ENCODE assay signal across 22 mouse cellular contexts in genomic region chr12:79961076-79961475, GRCm38 (mm10).
DNase-seq lines count a peak whose midpoint lies in the region; ATAC-seq and TF ChIP-seq lines count a peak whose summit lies in the region.
"Had no signal": no experiment of that assay in that cellular context is flagged by ENCODE, and none has a peak within 500 bp of the region (broad histone marks: within the 10 kb centered on the region; RNA-seq: fewer than 3 reads in every experiment).

No protein-coding gene starts in this region.

- no peak overlapping the region for H3K27ac ChIP-seq in forebrain, embryonic 11.5 days (ENCODE audit: low read depth, low read length)
- H3K27ac ChIP-seq in forebrain, postnatal 0 days (ENCODE audit: low read depth, low read length): no peak overlapping the region
- H3K27ac ChIP-seq: embryonic facial prominence, embryonic 15.5 days; forebrain, embryonic 12.5 days; heart, adult 2 months; hindbrain, embryonic 15.5 days had no signal

- 96% methylated on average over 6 of the region's 6 CpGs for WGBS in forebrain, embryonic 11.5 days
- WGBS in forebrain, postnatal 0 days: 85% methylated on average over 6 of the region's 6 CpGs

- intact Hi-C loops in heart, postnatal 25 days (cut with DNase I): no loop called here

- TF ChIP-seq CTCF in forebrain, postnatal 0 days (IDR thresholded peaks at IDR 0.05; ENCODE audit: low read depth): no peak

- no peaks in the 10 kb centered on the region for H3K27me3 ChIP-seq in forebrain, embryonic 11.5 days (ENCODE audit: control insufficient read depth, insufficient read depth, low read length)
- H3K27me3 ChIP-seq in forebrain, postnatal 0 days (ENCODE audit: insufficient read depth, low read length): no peaks in the 10 kb centered on the region
- H3K27me3 ChIP-seq: embryonic facial prominence, embryonic 15.5 days; forebrain, embryonic 12.5 days; heart, embryonic 12.5 days; hindbrain, embryonic 15.5 days; Patski had no signal

- no peak for ATAC-seq in forebrain, embryonic 11.5 days (replicated peaks; ENCODE audit: low FRiP score)
- no peak for ATAC-seq in forebrain, postnatal 0 days
- ATAC-seq: activated CD4-positive, CD25-positive, alpha-beta regulatory T cell, adult 4 months; intestine, embryonic 16.5 days; Patski had no signal

- no peaks in the 10 kb centered on the region for H3K36me3 ChIP-seq in forebrain, embryonic 11.5 days (ENCODE audit: control insufficient read depth, insufficient read depth, low read length)
- no peaks in the 10 kb centered on the region for H3K36me3 ChIP-seq in forebrain, postnatal 0 days (ENCODE audit: insufficient read depth)
- H3K36me3 ChIP-seq: embryonic facial prominence, embryonic 15.5 days; forebrain, embryonic 12.5 days; heart, embryonic 12.5 days; hindbrain, embryonic 10.5 days; hindbrain, embryonic 15.5 days had no signal

- DNase-seq in forebrain, embryonic 11.5 days (ENCODE audit: low spot score): peak; percentile 17
- no peak for DNase-seq in forebrain, postnatal 0 days
- peak; percentile 3 for DNase-seq in heart, postnatal 4 days
- DNase-seq in heart, postnatal 25 days (ENCODE audit: low spot score): no peak
- peak; percentile 54 for DNase-seq in brain, adult 2 months (ENCODE audit: low read depth, low spot score)
- DNase-seq in layer of hippocampus, postnatal 25 days (ENCODE audit: extremely low spot score in 1 of 2, low spot score in 1 of 2): no peak
- DNase-seq in embryo, embryonic 11 days: no peak
- DNase-seq: adrenal gland, postnatal 14 days; cerebellum, adult 18-20 months; cerebellum, adult 9-11 months; cerebellum, postnatal 36 days; gastrocnemius, postnatal 10 days had no signal

- H3K4me2 ChIP-seq in forebrain, embryonic 11.5 days (ENCODE audit: low read depth, low read length, severe bottlenecking): no peak overlapping the region
- no peak overlapping the region for H3K4me2 ChIP-seq in forebrain, postnatal 0 days (ENCODE audit: low read depth)
- H3K4me2 ChIP-seq: embryonic facial prominence, embryonic 15.5 days; forebrain, embryonic 12.5 days; heart, embryonic 12.5 days; hindbrain, embryonic 15.5 days had no signal

- no peak overlapping the region for H3K4me3 ChIP-seq in forebrain, embryonic 11.5 days (ENCODE audit: low read depth, low read length)
- H3K4me3 ChIP-seq in forebrain, postnatal 0 days (ENCODE audit: low read depth, low read length): no peak overlapping the region
- H3K4me3 ChIP-seq: embryonic facial prominence, embryonic 15.5 days; erythroblast, embryonic 14.5 days; forebrain, embryonic 12.5 days; heart, adult 2 months; heart, embryonic 12.5 days; hindbrain, embryonic 10.5 days; hindbrain, embryonic 15.5 days had no signal

- no peak overlapping the region for H3K9ac ChIP-seq in forebrain, embryonic 11.5 days (ENCODE audit: low read length)
- H3K9ac ChIP-seq in forebrain, postnatal 0 days: no peak overlapping the region
- H3K9ac ChIP-seq: embryonic facial prominence, embryonic 15.5 days; forebrain, embryonic 12.5 days; heart, embryonic 12.5 days; hindbrain, embryonic 15.5 days had no signal

- no peaks in the 10 kb centered on the region for H3K9me3 ChIP-seq in forebrain, embryonic 11.5 days (ENCODE audit: control insufficient read depth, low read length)
- H3K9me3 ChIP-seq in forebrain, postnatal 0 days (ENCODE audit: low read length): no peaks in the 10 kb centered on the region
- H3K9me3 ChIP-seq: embryonic facial prominence, embryonic 15.5 days; forebrain, embryonic 12.5 days; heart, embryonic 12.5 days; hindbrain, embryonic 10.5 days; hindbrain, embryonic 15.5 days had no signal

- peaks cover 5% of the 10 kb centered on the region for H3K4me1 ChIP-seq in forebrain, embryonic 11.5 days (replicated peaks; ENCODE audit: control insufficient read depth, insufficient read depth, low read length)
- H3K4me1 ChIP-seq in forebrain, postnatal 0 days (ENCODE audit: insufficient read depth): peaks cover 2% of the 10 kb centered on the region

Comparison
In these comparisons a context has a peak if more than half of its experiments do, and no peak if none do; other contexts are left out.
1. DNase-seq: peak in forebrain, embryonic 11.5 days (single experiment), heart, postnatal 4 days (single experiment) and brain, adult 2 months (single experiment); none in forebrain, postnatal 0 days (single experiment), heart, postnatal 25 days (single experiment), layer of hippocampus, postnatal 25 days (0 of 2) and embryo, embryonic 11 days (single experiment).